Mouse (Mus musculus): ENCODE measurements around the gene 1700001F09Rik. TPM values are rescaled to one million over a fixed set of nuclear protein-coding genes. Genes with fewer than 3 reads are reported as not detected.
"Not testable (repeated sequence)": the region's sequence is repeated elsewhere in the genome, so short reads cannot be mapped to it uniquely, and the experiment has no call there.

1700001F09Rik gene
- polyA plus RNA-seq (2012; rRNA removed), result 0.10 TPM in 1 of 2 replicates, not detected in the other

- DNase-seq (ENCODE audit: low read depth), result not testable (repeated sequence)
Measured at GRCm38 (mm10) chr14:43347711-43348110, at the start of gene 1700001F09Rik. TSS of gene 1700001F09Rik (minus strand) at chr14:43347811.

- DNase-seq (ENCODE audit: low read depth), result not testable (repeated sequence)
Measured at GRCm38 (mm10) chr14:43361713-43362112, 14.1 kb upstream of the 1700001F09Rik start.

GRCm38 (mm10) chr14:43359246-43359645, 11.6 kb upstream of the 1700001F09Rik start:
- not testable (repeated sequence) for DNase-seq (ENCODE audit: low read depth)

- not testable (repeated sequence) for DNase-seq (ENCODE audit: low read depth)
Measured at GRCm38 (mm10) chr14:43357496-43357895, 9.9 kb upstream of the 1700001F09Rik start.

GRCm38 (mm10) chr14:43352944-43353343, 5.3 kb upstream of the 1700001F09Rik start:
- not testable (repeated sequence) for DNase-seq (ENCODE audit: low read depth)

- DNase-seq (ENCODE audit: low read depth), result not testable (repeated sequence)
Measured at GRCm38 (mm10) chr14:43337646-43338045, 10.0 kb downstream of the 1700001F09Rik start.

- not testable (repeated sequence) for DNase-seq (ENCODE audit: low read depth)
Measured at GRCm38 (mm10) chr14:43331362-43331880, 16.2 kb downstream of the 1700001F09Rik start.

- DNase-seq (ENCODE audit: low read depth), result not testable (repeated sequence)
Measured at GRCm38 (mm10) chr14:43328603-43329002, 19.0 kb downstream of the 1700001F09Rik start.

GRCm38 (mm10) chr14:43319516-43319915, 28.1 kb downstream of the 1700001F09Rik start:
- not testable (repeated sequence) for DNase-seq (ENCODE audit: low read depth)

- not testable (repeated sequence) for DNase-seq (ENCODE audit: low read depth)
Measured at GRCm38 (mm10) chr14:43293503-43293902, 54.1 kb downstream of the 1700001F09Rik start, which contains the start of gene Gm8127. TSS of gene Gm8127 (minus strand) at chr14:43293832.

Other genes with a start within 250 kb of the 1700001F09Rik start
- gene Gm8104, start 247.2 kb downstream of the 1700001F09Rik start, polyA plus RNA-seq (2012; rRNA removed), result not detected in 2 replicates
- gene Gm7233, start 167.9 kb downstream of the 1700001F09Rik start, polyA plus RNA-seq (2012; rRNA removed), result 0.04 TPM in 1 of 2 replicates, not detected in the other
- gene Gm8122, start 112.5 kb downstream of the 1700001F09Rik start, polyA plus RNA-seq (2012; rRNA removed), result not detected in 2 replicates
- not detected in 2 replicates for gene Gm8126, start 89.2 kb downstream of the 1700001F09Rik start, polyA plus RNA-seq (2012; rRNA removed)
- not detected in 2 replicates for gene Gm9732, start 72.8 kb downstream of the 1700001F09Rik start, polyA plus RNA-seq (2012; rRNA removed)
- not detected in 2 replicates for gene Gm8127, start 54.0 kb downstream of the 1700001F09Rik start, polyA plus RNA-seq (2012; rRNA removed)
- gene Gm8138, start 68.5 kb upstream of the 1700001F09Rik start, polyA plus RNA-seq (2012; rRNA removed), result not detected in 2 replicates
- not detected in 2 replicates for gene Gm5799, start 195.8 kb upstream of the 1700001F09Rik start, polyA plus RNA-seq (2012; rRNA removed)
- gene Gm17654, start 231.3 kb upstream of the 1700001F09Rik start, polyA plus RNA-seq (2012; rRNA removed), result not detected in 2 replicates